Mouse (Mus musculus) granulocyte monocyte progenitor cell, adult 5-6 weeks (primary cell): Measurements from ENCODE around the gene Rab36. TPM values are rescaled to one million over a fixed set of nuclear protein-coding genes. Genes with fewer than 3 reads are reported as not detected.

Source experiments
- ATAC-seq: replicated peaks from 2 replicates; pipeline ENCODE4 v1.8.0; 2016; ENCODE audit warnings: mild to moderate bottlenecking, moderate TSS enrichment, inconsistent platforms; ENCODE audit not compliant: poor library complexity, severe bottlenecking
- total RNA-seq, 2 experiments: library from RNA; stranded (forward) in 1 of 2; stranded (reverse) in 1 of 2; fragments of 200-712, 200-1000 nt in 1 of 2; fragments of >200 nt in 1 of 2; fragmentation: Nextera tagmentation in 1 of 2; gene quantifications; 2 replicates each; pipeline ENCODE4 v1.2.3; 2014 to 2017

Gene Rab36
- total RNA-seq, 2 experiments from 2014 or later = 2.1 TPM; not detected in 1

GRCm38 (mm10) chr10:75067446-75067845 is 30.6 kb downstream of the Rab36 start:
- no peak for ATAC-seq

- ATAC-seq = no peak
These were observed 31.2 kb downstream of the Rab36 start for GRCm38 (mm10) chr10:75068086-75068485.

GRCm38 (mm10) chr10:75068624-75069328 is 31.9 kb downstream of the Rab36 start:
- peak; percentile 34 for ATAC-seq

GRCm38 (mm10) chr10:75070281-75070976 is 33.6 kb downstream of the Rab36 start:
- ATAC-seq = no peak

- ATAC-seq = no peak
These were observed 38.8 kb downstream of the Rab36 start for GRCm38 (mm10) chr10:75075665-75076064.

GRCm38 (mm10) chr10:75078174-75079128 is 41.6 kb downstream of the Rab36 start:
- ATAC-seq = peak; percentile 83

GRCm38 (mm10) chr10:75085330-75085729 is 48.5 kb downstream of the Rab36 start:
- ATAC-seq = no peak

- ATAC-seq = peak; percentile 95
These were observed 51.6 kb downstream of the Rab36 start for GRCm38 (mm10) chr10:75088471-75088870.

GRCm38 (mm10) chr10:75091478-75092152 is 54.8 kb downstream of the Rab36 start:
- no peak for ATAC-seq

- ATAC-seq = no peak
These were observed 56.6 kb downstream of the Rab36 start for GRCm38 (mm10) chr10:75093252-75093987.

GRCm38 (mm10) chr10:75094338-75094737 is 57.5 kb downstream of the Rab36 start:
- no peak for ATAC-seq

- ATAC-seq = no peak
These were observed 58.4 kb downstream of the Rab36 start for GRCm38 (mm10) chr10:75095216-75095615.

- 0 out of 2 replicates have a peak, but pooled peaks have one; percentile 21 for ATAC-seq
These were observed 61.8 kb downstream of the Rab36 start for GRCm38 (mm10) chr10:75098446-75099183.

- ATAC-seq = no peak
These were observed 63.4 kb downstream of the Rab36 start for GRCm38 (mm10) chr10:75100298-75100697.

- ATAC-seq = no peak
These were observed 66.6 kb downstream of the Rab36 start for GRCm38 (mm10) chr10:75103502-75103901.
